Mouse (Mus musculus): ENCODE results near the gene Sned1. TPM values are rescaled to one million over a fixed set of nuclear protein-coding genes. Genes with fewer than 3 reads are reported as not detected.

Sned1 gene
- polyA plus RNA-seq, 1 experiment from 2014 or later, result 2.6 TPM

- H3K36me3 ChIP-seq (ENCODE audit: control insufficient read depth, insufficient read depth, low read length), result no peaks in the 10 kb centered on the region
- H3K9me3 ChIP-seq (ENCODE audit: control insufficient read depth, low read length), result no peaks in the 10 kb centered on the region
- no peak overlapping the region for H3K4me3 ChIP-seq (ENCODE audit: low read length)
- WGBS, result 41% methylated on average over 2 of the region's 2 CpGs
- H3K4me1 ChIP-seq (ENCODE audit: control insufficient read depth, insufficient read depth, low read length), result no peaks in the 10 kb centered on the region
- H3K4me2 ChIP-seq (ENCODE audit: low read depth, low read length), result no peak overlapping the region
- H3K9ac ChIP-seq (ENCODE audit: low read depth, low read length), result no peak overlapping the region
- no peak overlapping the region for H3K27ac ChIP-seq (ENCODE audit: low read length)
- no peak for ATAC-seq
- H3K27me3 ChIP-seq (replicated peaks; ENCODE audit: control insufficient read depth, insufficient read depth, low read length), result no peaks in the 10 kb centered on the region
These were observed 16.9 kb downstream of the Sned1 start for GRCm38 (mm10) chr1:93252586-93252985.

- no peaks in the 10 kb centered on the region for H3K4me1 ChIP-seq (ENCODE audit: control insufficient read depth, insufficient read depth, low read length)
- H3K36me3 ChIP-seq (ENCODE audit: control insufficient read depth, insufficient read depth, low read length), result no peaks in the 10 kb centered on the region
- H3K9ac ChIP-seq (ENCODE audit: low read depth, low read length), result no peak overlapping the region
- H3K27ac ChIP-seq (ENCODE audit: low read length), result no peak overlapping the region
- no peak overlapping the region for H3K4me3 ChIP-seq (ENCODE audit: low read length)
- H3K9me3 ChIP-seq (ENCODE audit: control insufficient read depth, low read length), result no peaks in the 10 kb centered on the region
- no peak overlapping the region for H3K4me2 ChIP-seq (ENCODE audit: low read depth, low read length)
- no peaks in the 10 kb centered on the region for H3K27me3 ChIP-seq (replicated peaks; ENCODE audit: control insufficient read depth, insufficient read depth, low read length)
- ATAC-seq, result no peak
- WGBS, result 88% methylated on average over 7 of the region's 7 CpGs
These were observed 20.1 kb downstream of the Sned1 start for GRCm38 (mm10) chr1:93255761-93256160.

- Histone ChIP-seq H3K27ac (ENCODE audit: low read length) (no peak overlapping the region), H3K9ac (ENCODE audit: low read depth, low read length) (no peak overlapping the region), H3K4me3 (ENCODE audit: low read length) (no peak overlapping the region), H3K4me2 (ENCODE audit: low read depth, low read length) (no peak overlapping the region), H3K27me3 (replicated peaks; ENCODE audit: control insufficient read depth, insufficient read depth, low read length) (no peaks in the 10 kb centered on the region), H3K36me3 (ENCODE audit: control insufficient read depth, insufficient read depth, low read length) (no peaks in the 10 kb centered on the region), H3K4me1 (ENCODE audit: control insufficient read depth, insufficient read depth, low read length) (no peaks in the 10 kb centered on the region), H3K9me3 (ENCODE audit: control insufficient read depth, low read length) (no peaks in the 10 kb centered on the region)
- 92% methylated on average over 1 of the region's 1 CpGs for WGBS
- no peak for ATAC-seq
These were observed 21.9 kb downstream of the Sned1 start for GRCm38 (mm10) chr1:93257560-93257959.

GRCm38 (mm10) chr1:93267207-93267606 is 31.6 kb downstream of the Sned1 start:
- Histone ChIP-seq H3K36me3 (ENCODE audit: control insufficient read depth, insufficient read depth, low read length) (no peaks in the 10 kb centered on the region), H3K4me3 (ENCODE audit: low read length) (no peak overlapping the region), H3K9me3 (ENCODE audit: control insufficient read depth, low read length) (no peaks in the 10 kb centered on the region), H3K27me3 (replicated peaks; ENCODE audit: control insufficient read depth, insufficient read depth, low read length) (no peaks in the 10 kb centered on the region), H3K4me1 (ENCODE audit: control insufficient read depth, insufficient read depth, low read length) (no peaks in the 10 kb centered on the region), H3K27ac (ENCODE audit: low read length) (no peak overlapping the region), H3K4me2 (ENCODE audit: low read depth, low read length) (no peak overlapping the region), H3K9ac (ENCODE audit: low read depth, low read length) (no peak overlapping the region)
- 42% methylated on average over 3 of the region's 3 CpGs for WGBS
- ATAC-seq, result no peak

- no peaks in the 10 kb centered on the region for H3K27me3 ChIP-seq (replicated peaks; ENCODE audit: control insufficient read depth, insufficient read depth, low read length)
- no peak overlapping the region for H3K27ac ChIP-seq (ENCODE audit: low read length)
- WGBS, result 90% methylated on average over 2 of the region's 2 CpGs
These were observed 32.6 kb downstream of the Sned1 start for GRCm38 (mm10) chr1:93268246-93268645.

GRCm38 (mm10) chr1:93270516-93271240 is 35.0 kb downstream of the Sned1 start:
- WGBS, result 64% methylated on average over 3 of the region's 3 CpGs
- no peak overlapping the region for H3K27ac ChIP-seq (ENCODE audit: low read length)
- H3K9ac ChIP-seq (ENCODE audit: low read depth, low read length), result no peak overlapping the region
- no peak for ATAC-seq
- H3K4me2 ChIP-seq (ENCODE audit: low read depth, low read length), result no peak overlapping the region
- H3K27me3 ChIP-seq (replicated peaks; ENCODE audit: control insufficient read depth, insufficient read depth, low read length), result no peaks in the 10 kb centered on the region
- H3K4me1 ChIP-seq (ENCODE audit: control insufficient read depth, insufficient read depth, low read length), result no peaks in the 10 kb centered on the region
- H3K4me3 ChIP-seq (ENCODE audit: low read length), result no peak overlapping the region
- H3K36me3 ChIP-seq (ENCODE audit: control insufficient read depth, insufficient read depth, low read length), result no peaks in the 10 kb centered on the region
- no peaks in the 10 kb centered on the region for H3K9me3 ChIP-seq (ENCODE audit: control insufficient read depth, low read length)

More at GRCm38 (mm10) chr1:93268246-93268645, 32.6 kb downstream of the Sned1 start:
- no peak for ATAC-seq
- Histone ChIP-seq H3K4me1 (ENCODE audit: control insufficient read depth, insufficient read depth, low read length) (no peaks in the 10 kb centered on the region), H3K9ac (ENCODE audit: low read depth, low read length) (no peak overlapping the region), H3K4me3 (ENCODE audit: low read length) (no peak overlapping the region), H3K9me3 (ENCODE audit: control insufficient read depth, low read length) (no peaks in the 10 kb centered on the region), H3K4me2 (ENCODE audit: low read depth, low read length) (no peak overlapping the region), H3K36me3 (ENCODE audit: control insufficient read depth, insufficient read depth, low read length) (no peaks in the 10 kb centered on the region)

- Histone ChIP-seq H3K4me3 (ENCODE audit: low read length) (no peak overlapping the region), H3K27me3 (replicated peaks; ENCODE audit: control insufficient read depth, insufficient read depth, low read length) (no peaks in the 10 kb centered on the region), H3K9me3 (ENCODE audit: control insufficient read depth, low read length) (no peaks in the 10 kb centered on the region), H3K4me1 (ENCODE audit: control insufficient read depth, insufficient read depth, low read length) (no peaks in the 10 kb centered on the region), H3K9ac (ENCODE audit: low read depth, low read length) (no peak overlapping the region), H3K4me2 (ENCODE audit: low read depth, low read length) (no peak overlapping the region), H3K36me3 (ENCODE audit: control insufficient read depth, insufficient read depth, low read length) (no peaks in the 10 kb centered on the region), H3K27ac (ENCODE audit: low read length) (no peak overlapping the region)
- 65% methylated on average over 6 of the region's 6 CpGs for WGBS
- ATAC-seq, result 0 out of 2 replicates have a peak, but pooled peaks have one; percentile 26
These were observed 36.1 kb downstream of the Sned1 start for GRCm38 (mm10) chr1:93271751-93272150.

GRCm38 (mm10) chr1:93272409-93272821 is 36.8 kb downstream of the Sned1 start:
- peak; percentile 36; the same call in 1 of the 2 replicates for ATAC-seq
- Histone ChIP-seq H3K4me3 (ENCODE audit: low read length) (no peak overlapping the region), H3K9ac (ENCODE audit: low read depth, low read length) (no peak overlapping the region), H3K36me3 (ENCODE audit: control insufficient read depth, insufficient read depth, low read length) (no peaks in the 10 kb centered on the region), H3K9me3 (ENCODE audit: control insufficient read depth, low read length) (no peaks in the 10 kb centered on the region), H3K4me1 (ENCODE audit: control insufficient read depth, insufficient read depth, low read length) (no peaks in the 10 kb centered on the region), H3K27me3 (replicated peaks; ENCODE audit: control insufficient read depth, insufficient read depth, low read length) (no peaks in the 10 kb centered on the region), H3K4me2 (ENCODE audit: low read depth, low read length) (0 out of 2 replicates have a peak overlapping the region, but pooled peaks have one; percentile 5), H3K27ac (ENCODE audit: low read length) (no peak overlapping the region)
- whole genome bisulfite sequencing, result 4% methylated on average over 16 of the region's 16 CpGs

- 61% methylated on average over 6 of the region's 6 CpGs for WGBS
- ATAC-seq, result peak; percentile 11; the same call in 1 of the 2 replicates
- Histone ChIP-seq H3K9me3 (ENCODE audit: control insufficient read depth, low read length) (no peaks in the 10 kb centered on the region), H3K27ac (ENCODE audit: low read length) (no peak overlapping the region), H3K4me2 (ENCODE audit: low read depth, low read length) (no peak overlapping the region), H3K4me1 (ENCODE audit: control insufficient read depth, insufficient read depth, low read length) (no peaks in the 10 kb centered on the region), H3K4me3 (ENCODE audit: low read length) (no peak overlapping the region), H3K27me3 (replicated peaks; ENCODE audit: control insufficient read depth, insufficient read depth, low read length) (no peaks in the 10 kb centered on the region), H3K9ac (ENCODE audit: low read depth, low read length) (no peak overlapping the region), H3K36me3 (ENCODE audit: control insufficient read depth, insufficient read depth, low read length) (no peaks in the 10 kb centered on the region)
These were observed 39.9 kb downstream of the Sned1 start for GRCm38 (mm10) chr1:93275561-93275960.

- Histone ChIP-seq H3K9me3 (ENCODE audit: control insufficient read depth, low read length) (no peaks in the 10 kb centered on the region), H3K36me3 (ENCODE audit: control insufficient read depth, insufficient read depth, low read length) (no peaks in the 10 kb centered on the region), H3K4me2 (ENCODE audit: low read depth, low read length) (no peak overlapping the region), H3K27ac (ENCODE audit: low read length) (no peak overlapping the region), H3K27me3 (replicated peaks; ENCODE audit: control insufficient read depth, insufficient read depth, low read length) (no peaks in the 10 kb centered on the region), H3K4me1 (ENCODE audit: control insufficient read depth, insufficient read depth, low read length) (no peaks in the 10 kb centered on the region), H3K9ac (ENCODE audit: low read depth, low read length) (no peak overlapping the region), H3K4me3 (ENCODE audit: low read length) (no peak overlapping the region)
- WGBS, result 60% methylated on average over 7 of the region's 7 CpGs
- no peak for ATAC-seq
These were observed 41.4 kb downstream of the Sned1 start for GRCm38 (mm10) chr1:93277041-93277440.
